Mouse (Mus musculus) stomach, postnatal 0 days (tissue): ENCODE results near the gene Anapc7. TPM values are rescaled to one million over a fixed set of nuclear protein-coding genes. Genes with fewer than 3 reads are reported as not detected.

Source experiments
- ATAC-seq: fragments of 200-750 bp; cut with Nextera tagmentation; 2 replicates; pipeline ENCODE4 v1.8.0; 2017; ENCODE audit not compliant: low FRiP score, low TSS enrichment
- DNase-seq: peaks from one replicate; pipeline ENCODE4 v3.0.0-alpha.2; 2016; ENCODE audit warnings: low spot score
- H3K27ac ChIP-seq: fragments of 300-500 bp; sonication (generic); replicated peaks from 2 replicates; pipeline ENCODE4 v1.5.1; 2014; ENCODE audit warnings: mild to moderate bottlenecking, control low read depth
- H3K27me3 ChIP-seq: fragments of 300-500 bp; sonication (generic); 2 replicates; pipeline ENCODE4 v1.6.1; 2014; ENCODE audit warnings: low read length; ENCODE audit not compliant: control insufficient read depth, insufficient read depth
- H3K36me3 ChIP-seq: fragments of 300-500 bp; sonication (generic); 2 replicates; pipeline ENCODE4 v1.6.1; 2014; ENCODE audit warnings: low read length, mixed read lengths; ENCODE audit not compliant: control insufficient read depth, insufficient read depth
- H3K4me1 ChIP-seq: fragments of 300-500 bp; sonication (generic); replicated peaks from 2 replicates; pipeline ENCODE4 v1.6.1; 2014; ENCODE audit warnings: antibody characterized with exemption; ENCODE audit not compliant: control insufficient read depth, insufficient read depth
- H3K4me2 ChIP-seq: fragments of 300-500 bp; sonication (generic); replicated peaks from 2 replicates; pipeline ENCODE4 v1.6.1; 2014; ENCODE audit warnings: low read depth, mild to moderate bottlenecking, control low read depth, moderate library complexity
- H3K4me3 ChIP-seq: fragments of 300-500 bp; sonication (generic); 2 replicates; pipeline ENCODE4 v1.5.1; 2014; ENCODE audit warnings: low read depth, low read length, control low read depth
- H3K9ac ChIP-seq: fragments of 300-500 bp; sonication (generic); 2 replicates; pipeline ENCODE4 v1.6.1; 2014; ENCODE audit warnings: mild to moderate bottlenecking, low read length, control low read depth, mixed read lengths
- H3K9me3 ChIP-seq: fragments of 300-500 bp; sonication (generic); 2 replicates; pipeline ENCODE4 v1.6.1; 2016; ENCODE audit warnings: low read length; ENCODE audit not compliant: control insufficient read depth
- CTCF ChIP-seq: IDR thresholded peaks from 2 replicates; pipeline ENCODE4 v1.5.1; 2016; ENCODE audit warnings: antibody characterized with exemption, low read depth, mild to moderate bottlenecking, moderate library complexity
- EP300 ChIP-seq: optimal IDR thresholded peaks from 2 replicates; pipeline ENCODE3; 2016; ENCODE audit warnings: antibody characterized with exemption
- WGBS: fragments of 180-500 bp; shearing (Covaris S2); extraction: QIAGEN DNeasy Blood & Tissue Kit; methylation state at CpG from one replicate; pipeline ENCODE4 v1.1.7; 2014; 5-methylcytosine and 5-hydroxymethylcytosine counted together
- polyA plus RNA-seq: library from polyadenylated mRNA; unstranded; fragments of >200 nt; fragmentation: Nextera tagmentation; extraction: Ambion mirVana; gene quantifications from 2 replicates; pipeline ENCODE4 v1.2.1, GENCODE M21; 2015

Gene Anapc7
- polyA plus RNA-seq, 1 experiment from 2014 or later = 21.7 TPM

DNA sequence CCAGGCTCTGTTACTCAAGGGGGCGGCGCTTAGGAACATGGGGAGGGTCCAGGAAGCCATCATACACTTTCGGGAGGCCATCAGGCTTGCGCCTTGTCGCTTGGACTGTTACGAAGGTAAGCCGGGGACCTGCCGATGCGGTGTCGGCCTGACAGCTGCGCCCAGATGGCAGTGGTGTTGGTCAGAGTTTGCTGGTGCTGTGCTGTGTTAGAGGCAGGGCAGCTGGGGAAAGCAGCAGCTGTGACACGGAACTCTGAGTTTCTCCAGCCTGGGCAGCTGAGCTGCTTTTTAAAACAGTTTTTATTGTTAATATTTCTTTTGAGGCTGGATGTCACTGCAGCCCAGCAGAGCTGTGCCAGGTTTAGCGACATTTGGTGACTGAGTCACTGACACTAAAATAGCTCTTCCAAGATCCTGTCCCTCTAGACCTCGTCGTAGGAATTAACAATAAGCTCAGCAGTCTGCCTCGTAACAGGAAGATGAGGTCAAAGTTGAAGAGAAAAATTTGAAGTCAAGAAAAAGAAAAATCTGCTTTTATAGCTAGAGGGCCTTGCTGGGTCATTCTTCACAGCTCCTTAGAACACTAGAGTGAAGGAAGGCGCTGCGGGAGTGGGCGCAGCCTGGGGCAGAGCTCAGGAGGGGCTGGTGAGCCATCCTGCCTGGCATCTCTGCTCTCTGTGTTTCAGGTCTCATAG, 18.1 kb downstream of the Anapc7 start:
- ATAC-seq = no peak
- no peak overlapping the region for H3K9ac ChIP-seq
- no peak overlapping the region for H3K4me2 ChIP-seq
- H3K36me3 ChIP-seq = peaks cover 57% of the 10 kb centered on the region
- no peak for DNase-seq
- TF ChIP-seq CTCF = no peak
- peak overlapping the region; percentile 45; the same call in 1 of the 2 replicates for H3K27ac ChIP-seq
- no peaks in the 10 kb centered on the region for H3K27me3 ChIP-seq
- no peak overlapping the region for H3K4me3 ChIP-seq
- H3K4me1 ChIP-seq = no peaks in the 10 kb centered on the region
- no peaks in the 10 kb centered on the region for H3K9me3 ChIP-seq
- WGBS = 67% methylated on average over 19 of the region's 19 CpGs

DNA sequence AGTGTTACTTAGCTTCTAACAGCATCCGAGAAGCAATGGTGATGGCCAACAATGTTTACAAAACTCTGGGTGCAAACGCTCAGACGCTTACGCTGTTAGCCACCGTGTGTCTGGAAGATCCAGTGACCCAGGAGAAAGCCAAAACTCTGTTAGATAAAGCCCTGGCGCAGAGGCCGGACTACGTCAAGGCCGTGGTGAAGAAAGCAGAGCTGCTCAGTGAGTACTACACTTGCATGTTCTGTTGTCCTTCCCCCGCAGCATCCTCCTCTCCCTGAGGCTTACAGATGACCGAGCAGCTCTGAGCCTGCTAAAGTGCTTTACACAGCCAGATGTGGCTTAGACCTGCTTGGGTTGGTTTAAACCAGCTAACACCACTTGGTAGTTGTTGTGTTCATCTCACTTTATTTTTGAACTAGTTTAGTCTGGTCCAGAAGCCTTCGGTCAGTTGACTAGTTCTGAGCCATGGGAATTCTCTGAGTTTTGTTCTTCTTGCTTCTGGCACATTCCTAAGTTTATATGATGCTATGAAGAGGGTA, 18.7 kb downstream of the Anapc7 start:
- no peak overlapping the region for H3K4me3 ChIP-seq
- TF ChIP-seq CTCF (no peak), EP300 (no peak)
- ATAC-seq = no peak

GRCm38 (mm10) chr5:122444492-122444891, 23.0 kb downstream of the Anapc7 start:
- Histone ChIP-seq H3K27ac (no peak overlapping the region), H3K27me3 (no peaks in the 10 kb centered on the region), H3K4me1 (no peaks in the 10 kb centered on the region), H3K4me3 (no peak overlapping the region), H3K9me3 (no peaks in the 10 kb centered on the region), H3K4me2 (no peak overlapping the region), H3K9ac (no peak overlapping the region), H3K36me3 (peaks cover 28% of the 10 kb centered on the region)
- ATAC-seq = no peak; the same call in 1 of the 2 replicates
- TF ChIP-seq CTCF (no peak), EP300 (no peak)
- DNase-seq = no peak
- 92% methylated on average over 10 of the region's 10 CpGs for WGBS

More for the DNA sequence above, 18.7 kb downstream of the Anapc7 start:
- Histone ChIP-seq H3K4me1 (no peaks in the 10 kb centered on the region), H3K27ac (peak overlapping the region; percentile 45; the same call in 1 of the 2 replicates), H3K9ac (no peak overlapping the region), H3K4me2 (no peak overlapping the region), H3K9me3 (no peaks in the 10 kb centered on the region), H3K36me3 (peaks cover 56% of the 10 kb centered on the region), H3K27me3 (no peaks in the 10 kb centered on the region)
- 83% methylated on average over 12 of the region's 12 CpGs for WGBS
- no peak for DNase-seq

- no peak overlapping the region for H3K4me3 ChIP-seq
- H3K4me1 ChIP-seq = no peaks in the 10 kb centered on the region
- H3K9ac ChIP-seq = no peak overlapping the region
- H3K27ac ChIP-seq = no peak overlapping the region
- no peak for ATAC-seq
- DNase-seq = no peak
- no peaks in the 10 kb centered on the region for H3K9me3 ChIP-seq
- H3K36me3 ChIP-seq = peaks cover 23% of the 10 kb centered on the region
- H3K4me2 ChIP-seq = no peak overlapping the region
- no peak for TF ChIP-seq CTCF
- TF ChIP-seq EP300 = no peak
- WGBS = 86% methylated on average over 11 of the region's 11 CpGs
- H3K27me3 ChIP-seq = no peaks in the 10 kb centered on the region
Measured at GRCm38 (mm10) chr5:122445051-122445610, 23.6 kb downstream of the Anapc7 start.

- ATAC-seq (peak; percentile 13; the same call in 1 of the 2 replicates), DNase-seq (no peak)
- no peaks in the 10 kb centered on the region for H3K27me3 ChIP-seq
- H3K4me3 ChIP-seq = no peak overlapping the region
- no peaks in the 10 kb centered on the region for H3K4me1 ChIP-seq
- H3K27ac ChIP-seq = peak overlapping the region; percentile 37; the same call in 1 of the 2 replicates
- no peak overlapping the region for H3K9ac ChIP-seq
- peaks cover 11% of the 10 kb centered on the region for H3K36me3 ChIP-seq
- no peak overlapping the region for H3K4me2 ChIP-seq
- TF ChIP-seq EP300 (peak; percentile 70), CTCF (0 out of 2 replicates have a peak, but pooled peaks have one; percentile 6)
- 58% methylated on average over 8 of the region's 8 CpGs for WGBS
- H3K9me3 ChIP-seq = no peaks in the 10 kb centered on the region
Measured at GRCm38 (mm10) chr5:122447857-122448256, 26.4 kb downstream of the Anapc7 start.

- Histone ChIP-seq H3K9ac (no peak overlapping the region), H3K4me3 (no peak overlapping the region), H3K36me3 (peaks cover 8% of the 10 kb centered on the region), H3K4me2 (no peak overlapping the region), H3K27me3 (no peaks in the 10 kb centered on the region), H3K9me3 (no peaks in the 10 kb centered on the region), H3K4me1 (no peaks in the 10 kb centered on the region), H3K27ac (no peak overlapping the region)
- DNase-seq = no peak
- TF ChIP-seq EP300 (no peak), CTCF (0 out of 2 replicates have a peak, but pooled peaks have one; percentile 3)
- ATAC-seq = no peak
- 87% methylated on average over 5 of the region's 5 CpGs for WGBS
Measured at GRCm38 (mm10) chr5:122448869-122449268, 27.4 kb downstream of the Anapc7 start.
